Mouse (Mus musculus) neural tube, embryonic 14.5 days (tissue): ENCODE results near the gene E2f8. TPM values are rescaled to one million over a fixed set of nuclear protein-coding genes. Genes with fewer than 3 reads are reported as not detected.
A peak's percentile ranks its signal among the peaks of the same experiment; 100 is the strongest.

Experiments used
- ATAC-seq: fragments of 200-750 bp; cut with Nextera tagmentation; 2 replicates; pipeline ENCODE4 v1.8.0; 2017; ENCODE audit warnings: low read depth, mild to moderate bottlenecking, moderate TSS enrichment, moderate library complexity
- H3K27ac ChIP-seq: fragments of 300-500 bp; sonication (generic); 2 replicates; pipeline ENCODE4 v1.5.1; 2014; ENCODE audit warnings: low read depth, mild to moderate bottlenecking, control low read depth, low read length, moderate library complexity, mixed read lengths
- H3K27me3 ChIP-seq: fragments of 300-500 bp; sonication (generic); 2 replicates; pipeline ENCODE4 v1.6.1; 2014; ENCODE audit warnings: low read length; ENCODE audit not compliant: control insufficient read depth, insufficient read depth
- H3K36me3 ChIP-seq: fragments of 300-500 bp; sonication (generic); 2 replicates; pipeline ENCODE4 v1.6.1; 2014; ENCODE audit warnings: low read length, mixed read lengths; ENCODE audit not compliant: control insufficient read depth, insufficient read depth
- H3K4me1 ChIP-seq: fragments of 300-500 bp; sonication (generic); 2 replicates; pipeline ENCODE4 v1.6.1; 2014; ENCODE audit warnings: low read length; ENCODE audit not compliant: control insufficient read depth, insufficient read depth
- H3K4me2 ChIP-seq: fragments of 300-500 bp; sonication (generic); 2 replicates; pipeline ENCODE4 v1.6.1; 2014; ENCODE audit warnings: mild to moderate bottlenecking, low read depth, low read length, control low read depth
- H3K4me3 ChIP-seq: fragments of 300-500 bp; sonication (generic); 2 replicates; pipeline ENCODE4 v1.5.1; 2014; ENCODE audit warnings: low read depth, low read length, control low read depth, mixed read lengths
- H3K9ac ChIP-seq: fragments of 300-500 bp; sonication (generic); replicated peaks from 2 replicates; pipeline ENCODE4 v1.6.1; 2014; ENCODE audit warnings: low read depth, mild to moderate bottlenecking, control low read depth, low read length, mixed read lengths
- H3K9me3 ChIP-seq: fragments of 300-500 bp; sonication (generic); 2 replicates; pipeline ENCODE4 v1.6.1; 2016; ENCODE audit warnings: low read length; ENCODE audit not compliant: control insufficient read depth
- WGBS: fragments of 180-500 bp; shearing (Covaris S2); extraction: QIAGEN DNeasy Blood & Tissue Kit; methylation state at CpG from one replicate; pipeline ENCODE4 v1.1.7; 2014; 5-methylcytosine and 5-hydroxymethylcytosine counted together
- polyA plus RNA-seq: library from polyadenylated mRNA; unstranded; fragments of >200 nt; fragmentation: Nextera tagmentation; extraction: Ambion mirVana; gene quantifications from 2 replicates; pipeline ENCODE4 v1.2.1, GENCODE M21; 2014

The E2f8 gene
- polyA plus RNA-seq, 1 experiment from 2014 or later: 1.6 TPM

- H3K4me1 ChIP-seq: peaks cover 2% of the 10 kb centered on the region; the same call in 1 of the 2 replicates
- no peak overlapping the region for H3K9ac ChIP-seq
- peak overlapping the region; percentile 67 for H3K4me3 ChIP-seq
- H3K4me2 ChIP-seq: peak overlapping the region; percentile 100
- WGBS: 2% methylated on average over 28 of the region's 28 CpGs
- H3K27me3 ChIP-seq: peaks cover 9% of the 10 kb centered on the region
- no peaks in the 10 kb centered on the region for H3K9me3 ChIP-seq
- H3K36me3 ChIP-seq: no peaks in the 10 kb centered on the region
- H3K27ac ChIP-seq: no peak overlapping the region
- no peak for ATAC-seq
Measured at GRCm38 (mm10) chr7:48881971-48882609, 694 bp upstream of the E2f8 start.

DNA sequence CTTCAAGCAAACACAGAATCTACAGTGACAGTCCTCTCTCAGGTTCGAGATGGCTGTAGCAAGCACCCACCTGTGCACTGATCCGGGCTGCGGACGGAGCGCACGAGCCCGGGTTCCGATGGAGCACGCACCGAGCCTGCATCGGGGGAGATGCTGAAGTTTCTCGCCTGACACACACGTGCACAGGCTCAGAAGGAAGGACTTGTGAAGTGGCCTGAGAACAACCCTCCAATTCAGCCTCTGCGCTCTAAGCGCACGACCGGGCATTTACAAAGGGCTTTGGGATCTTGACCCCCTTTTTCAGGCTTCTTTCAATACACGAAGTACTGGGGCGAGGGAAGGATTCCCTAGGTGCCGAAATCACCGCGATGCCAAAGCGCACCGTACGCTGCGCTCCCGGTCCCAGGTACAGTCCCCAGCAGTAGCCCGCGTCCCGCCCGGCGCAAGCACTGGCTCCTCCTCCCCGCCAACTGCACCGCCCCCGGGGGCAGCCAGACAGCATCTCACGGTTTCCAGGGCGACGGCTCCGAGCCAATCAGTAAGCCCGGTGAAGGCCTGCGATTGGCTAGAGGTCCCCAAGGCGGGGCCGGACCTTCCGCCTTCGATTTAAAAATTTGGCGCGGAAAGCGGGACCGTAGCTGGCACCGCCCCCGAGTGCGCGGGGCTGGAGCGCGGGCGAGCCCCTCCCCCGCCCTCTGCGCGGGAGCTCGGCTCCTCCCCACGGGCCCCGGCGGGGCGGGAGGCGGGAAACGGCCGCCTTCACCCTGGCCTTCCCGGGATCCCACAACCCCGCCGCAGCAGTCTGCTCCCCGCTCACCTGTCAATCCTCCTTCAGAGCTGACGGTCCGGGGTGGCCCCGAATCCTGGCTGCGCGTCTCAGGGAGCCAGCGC is 560 bp downstream of the E2f8 start:
- no peak overlapping the region for H3K27ac ChIP-seq
- peak overlapping the region; percentile 34; the same call in 1 of the 2 replicates for H3K9ac ChIP-seq

GRCm38 (mm10) chr7:48879574-48879973 is 1.8 kb downstream of the E2f8 start:
- Histone ChIP-seq H3K9ac (no peak overlapping the region), H3K4me1 (peaks cover 2% of the 10 kb centered on the region; the same call in 1 of the 2 replicates), H3K27ac (no peak overlapping the region), H3K4me3 (no peak overlapping the region), H3K9me3 (no peaks in the 10 kb centered on the region), H3K4me2 (no peak overlapping the region), H3K27me3 (peaks cover 9% of the 10 kb centered on the region), H3K36me3 (no peaks in the 10 kb centered on the region)
- 44% methylated on average over 3 of the region's 3 CpGs for WGBS
- ATAC-seq: no peak

More for the DNA sequence above, 560 bp downstream of the E2f8 start:
- H3K4me1 ChIP-seq: peaks cover 2% of the 10 kb centered on the region; the same call in 1 of the 2 replicates
- WGBS: under 1% methylated on average over 73 of the region's 77 CpGs
- peak; percentile 99 for ATAC-seq
- peak overlapping the region; percentile 67 for H3K4me3 ChIP-seq
- H3K9me3 ChIP-seq: no peaks in the 10 kb centered on the region
- H3K36me3 ChIP-seq: no peaks in the 10 kb centered on the region
- H3K27me3 ChIP-seq: peaks cover 9% of the 10 kb centered on the region
- peak overlapping the region; percentile 100 for H3K4me2 ChIP-seq

- H3K27ac ChIP-seq: no peak overlapping the region
- no peaks in the 10 kb centered on the region for H3K9me3 ChIP-seq
- H3K4me1 ChIP-seq: peaks cover 2% of the 10 kb centered on the region; the same call in 1 of the 2 replicates
- H3K9ac ChIP-seq: no peak overlapping the region
- H3K36me3 ChIP-seq: no peaks in the 10 kb centered on the region
- no peak overlapping the region for H3K4me3 ChIP-seq
- no peak for ATAC-seq
- peaks cover 8% of the 10 kb centered on the region for H3K27me3 ChIP-seq
- WGBS: 54% methylated on average over 15 of the region's 15 CpGs
- no peak overlapping the region for H3K4me2 ChIP-seq
Measured at GRCm38 (mm10) chr7:48877786-48878390, 3.5 kb downstream of the E2f8 start.

- H3K27ac ChIP-seq: no peak overlapping the region
- H3K36me3 ChIP-seq: no peaks in the 10 kb centered on the region
- 0 out of 2 replicates have a peak, but pooled peaks cover 2% of the 10 kb centered on the region for H3K4me1 ChIP-seq
- H3K9me3 ChIP-seq: no peaks in the 10 kb centered on the region
- WGBS: 72% methylated on average over 4 of the region's 4 CpGs
- H3K4me2 ChIP-seq: no peak overlapping the region
- no peak overlapping the region for H3K4me3 ChIP-seq
- ATAC-seq: no peak
- H3K27me3 ChIP-seq: peaks cover 3% of the 10 kb centered on the region; the same call in 1 of the 2 replicates
- H3K9ac ChIP-seq: no peak overlapping the region
Measured at GRCm38 (mm10) chr7:48876526-48876925, 4.9 kb downstream of the E2f8 start.

- Histone ChIP-seq H3K4me1 (no peaks in the 10 kb centered on the region), H3K27ac (no peak overlapping the region), H3K36me3 (no peaks in the 10 kb centered on the region), H3K4me3 (no peak overlapping the region), H3K9me3 (no peaks in the 10 kb centered on the region), H3K9ac (no peak overlapping the region), H3K27me3 (no peaks in the 10 kb centered on the region), H3K4me2 (no peak overlapping the region)
- 94% methylated on average over 14 of the region's 14 CpGs for WGBS
- no peak for ATAC-seq
Measured at GRCm38 (mm10) chr7:48875096-48875495, 6.3 kb downstream of the E2f8 start.

DNA sequence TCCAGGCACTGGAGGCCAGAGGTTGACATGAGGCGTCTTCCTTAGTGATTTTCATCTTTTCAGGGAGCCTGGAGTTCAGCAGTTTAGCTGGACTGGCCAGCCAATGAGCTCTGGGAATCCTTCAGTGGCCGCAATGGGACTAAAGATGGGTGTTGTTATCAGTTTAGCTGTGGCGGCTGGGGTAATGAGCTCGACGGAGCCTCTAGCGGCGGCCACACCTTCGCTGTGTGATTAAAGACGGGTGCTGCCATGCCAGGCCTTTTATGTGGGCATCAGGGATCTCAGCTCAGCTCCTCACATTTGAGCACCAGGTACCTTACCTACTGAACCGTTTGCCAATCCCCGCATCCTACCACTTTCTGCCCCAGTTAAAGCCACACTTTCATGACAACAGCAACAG is 10.1 kb downstream of the E2f8 start:
- WGBS: 93% methylated on average over 11 of the region's 11 CpGs
- Histone ChIP-seq H3K4me2 (no peak overlapping the region), H3K27ac (no peak overlapping the region), H3K36me3 (no peaks in the 10 kb centered on the region), H3K4me3 (no peak overlapping the region), H3K27me3 (no peaks in the 10 kb centered on the region), H3K9ac (no peak overlapping the region), H3K9me3 (no peaks in the 10 kb centered on the region), H3K4me1 (no peaks in the 10 kb centered on the region)
- no peak for ATAC-seq

DNA sequence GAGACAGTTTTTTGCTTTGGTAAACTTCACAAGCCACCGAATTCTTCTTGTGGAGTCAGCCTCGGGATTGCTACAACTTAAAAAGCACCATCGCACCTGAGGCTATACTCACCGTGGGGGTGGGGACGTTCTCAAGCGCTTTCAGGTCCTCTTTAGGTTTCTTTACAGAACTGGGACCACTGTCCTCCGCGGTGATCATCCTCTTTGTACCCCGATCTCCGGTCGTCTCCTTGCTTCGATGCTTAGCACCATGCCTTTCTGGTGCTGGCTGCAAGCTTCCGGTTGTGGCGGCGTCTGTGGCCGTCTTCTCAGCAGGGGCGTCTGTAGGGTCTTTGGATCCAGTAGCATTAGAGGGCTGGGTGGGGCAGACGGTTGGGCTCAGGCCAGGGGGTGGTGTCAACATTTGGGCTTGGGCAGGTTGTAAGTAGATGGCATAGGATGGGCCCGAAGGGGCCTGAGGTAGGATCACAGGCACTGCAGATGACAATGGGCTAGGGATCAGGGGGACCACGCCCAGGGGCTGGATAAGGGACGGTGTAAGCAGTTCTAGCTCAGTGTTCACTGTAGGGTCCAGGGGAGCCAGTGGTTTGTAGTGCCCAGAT is 10.7 kb downstream of the E2f8 start:
- Histone ChIP-seq H3K4me3 (no peak overlapping the region), H3K27ac (no peak overlapping the region), H3K9me3 (no peaks in the 10 kb centered on the region), H3K27me3 (no peaks in the 10 kb centered on the region), H3K9ac (no peak overlapping the region), H3K4me1 (no peaks in the 10 kb centered on the region), H3K36me3 (no peaks in the 10 kb centered on the region), H3K4me2 (no peak overlapping the region)
- no peak for ATAC-seq
- 93% methylated on average over 21 of the region's 21 CpGs for WGBS
